Mouse (Mus musculus): ENCODE data around the gene Jade2. TPM values are rescaled to one million over a fixed set of nuclear protein-coding genes. Genes with fewer than 3 reads are reported as not detected.
"Not testable (repeated sequence)": the region's sequence is repeated elsewhere in the genome, so short reads cannot be mapped to it uniquely, and the experiment has no call there.

Gene Jade2
- polyA plus RNA-seq, 1 experiment from 2014 or later = 0.56 TPM

DNA sequence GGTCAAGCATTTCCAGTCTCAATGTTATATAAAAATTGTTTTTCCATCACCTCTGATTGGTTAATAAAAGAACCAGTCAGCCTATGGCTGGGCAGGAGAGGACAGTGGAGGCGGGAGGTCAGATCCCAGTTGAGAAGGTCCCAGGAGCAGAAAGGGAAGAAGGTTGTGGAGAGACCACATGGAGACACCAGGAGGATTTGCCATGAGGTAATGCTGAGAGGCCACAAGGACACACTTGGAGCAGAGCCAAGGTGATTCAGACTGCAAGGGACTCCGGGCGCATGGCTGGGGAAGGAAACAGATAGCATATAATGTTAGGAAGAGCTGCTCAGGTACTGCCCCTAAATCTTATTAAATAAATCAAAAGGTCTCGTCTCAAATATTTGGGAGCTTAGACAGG lies 61.2 kb downstream of the Jade2 start:
- Histone ChIP-seq H3K4me1 (no peaks in the 10 kb centered on the region), H3K9me3 (no peaks in the 10 kb centered on the region), H3K27me3 (replicated peaks) (no peaks in the 10 kb centered on the region), H3K4me2 (no peak overlapping the region), H3K4me3 (no peak overlapping the region), H3K36me3 (replicated peaks) (peaks cover 6% of the 10 kb centered on the region), H3K9ac (no peak overlapping the region), H3K27ac (no peak overlapping the region)
- 86% methylated on average over 4 of the region's 4 CpGs for WGBS
- ATAC-seq (replicated peaks) = no peak

DNA sequence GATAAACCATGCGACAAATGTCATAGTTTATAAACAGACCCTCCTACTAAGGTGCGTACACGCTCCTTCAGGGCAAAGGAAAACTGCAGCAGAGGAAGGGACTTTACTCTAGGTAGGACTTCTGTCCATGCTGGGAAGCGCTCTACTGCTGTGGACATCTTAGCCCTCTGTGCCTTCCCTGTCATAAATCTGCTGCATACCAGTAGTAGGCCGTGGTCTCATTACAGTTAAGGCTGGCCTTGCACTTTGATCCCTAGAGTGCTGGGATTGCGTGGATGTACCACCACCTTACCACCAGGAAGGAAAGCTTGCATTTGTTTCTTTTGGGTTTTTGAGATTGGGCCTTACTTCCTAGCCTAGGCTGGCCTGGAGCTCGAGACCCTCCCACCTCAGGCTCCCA lies 66.8 kb downstream of the Jade2 start:
- H3K4me2 ChIP-seq = no peak overlapping the region
- ATAC-seq (replicated peaks) = no peak
- H3K4me3 ChIP-seq = no peak overlapping the region
- H3K36me3 ChIP-seq (replicated peaks) = peaks cover 26% of the 10 kb centered on the region
- WGBS = 98% methylated on average over 7 of the region's 7 CpGs
- no peak overlapping the region for H3K27ac ChIP-seq
- H3K9me3 ChIP-seq = no peaks in the 10 kb centered on the region
- H3K4me1 ChIP-seq = no peaks in the 10 kb centered on the region
- H3K27me3 ChIP-seq (replicated peaks) = no peaks in the 10 kb centered on the region
- H3K9ac ChIP-seq = no peak overlapping the region

DNA sequence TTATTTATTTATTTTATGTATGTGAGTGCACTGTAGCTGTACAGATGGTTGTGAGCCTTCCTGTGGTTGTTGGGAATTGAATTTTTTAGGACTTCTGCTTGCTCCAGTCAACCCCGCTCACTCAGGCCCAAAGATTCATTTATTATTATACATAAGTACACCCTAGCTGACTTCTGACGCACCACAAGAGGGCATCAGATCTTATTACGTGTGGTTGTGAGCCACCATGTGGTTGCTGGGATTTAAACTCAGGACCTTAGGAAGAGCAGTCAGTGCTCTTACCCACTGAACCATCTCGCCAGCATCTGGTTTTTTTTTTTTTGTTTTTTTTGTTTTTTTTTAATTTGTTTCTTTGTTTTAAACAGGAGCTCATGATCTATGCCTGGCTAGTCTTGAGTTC lies 67.7 kb downstream of the Jade2 start:
- ATAC-seq (replicated peaks); H3K27ac ChIP-seq; H3K4me2 ChIP-seq; H3K4me3 ChIP-seq; H3K27me3 ChIP-seq (replicated peaks); H3K9ac ChIP-seq; H3K9me3 ChIP-seq; H3K4me1 ChIP-seq: not testable (repeated sequence)
- 74% methylated on average over 4 of the region's 4 CpGs for WGBS
- peaks cover 29% of the 10 kb centered on the region for H3K36me3 ChIP-seq (replicated peaks)

DNA sequence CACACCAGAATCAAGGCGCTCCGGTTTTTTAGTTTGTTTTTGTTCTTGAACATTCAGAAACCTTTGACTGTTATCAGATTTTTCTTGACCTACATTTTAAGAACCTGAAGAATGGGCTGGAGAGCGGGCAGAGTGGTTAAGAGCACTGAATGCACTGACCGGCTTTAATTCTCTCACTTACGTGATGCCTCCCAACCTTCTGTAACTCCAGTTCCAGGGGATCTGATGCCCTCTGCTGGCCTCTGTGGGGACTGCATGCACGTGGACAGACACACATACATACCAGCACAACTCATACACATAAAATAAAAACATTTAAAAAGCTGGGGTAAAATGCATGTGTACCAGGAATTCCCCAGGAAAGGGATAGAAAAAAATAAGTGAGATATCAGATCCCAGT lies 71.5 kb downstream of the Jade2 start:
- no peak overlapping the region for H3K27ac ChIP-seq
- WGBS = 90% methylated on average over 6 of the region's 6 CpGs
- H3K4me3 ChIP-seq = no peak overlapping the region
- H3K9ac ChIP-seq = no peak overlapping the region
- peaks cover 46% of the 10 kb centered on the region; the same call in 1 of the 2 replicates for H3K36me3 ChIP-seq (replicated peaks)
- H3K27me3 ChIP-seq (replicated peaks) = no peaks in the 10 kb centered on the region
- H3K9me3 ChIP-seq = no peaks in the 10 kb centered on the region
- H3K4me1 ChIP-seq = no peaks in the 10 kb centered on the region
- ATAC-seq (replicated peaks) = no peak
- H3K4me2 ChIP-seq = no peak overlapping the region

DNA sequence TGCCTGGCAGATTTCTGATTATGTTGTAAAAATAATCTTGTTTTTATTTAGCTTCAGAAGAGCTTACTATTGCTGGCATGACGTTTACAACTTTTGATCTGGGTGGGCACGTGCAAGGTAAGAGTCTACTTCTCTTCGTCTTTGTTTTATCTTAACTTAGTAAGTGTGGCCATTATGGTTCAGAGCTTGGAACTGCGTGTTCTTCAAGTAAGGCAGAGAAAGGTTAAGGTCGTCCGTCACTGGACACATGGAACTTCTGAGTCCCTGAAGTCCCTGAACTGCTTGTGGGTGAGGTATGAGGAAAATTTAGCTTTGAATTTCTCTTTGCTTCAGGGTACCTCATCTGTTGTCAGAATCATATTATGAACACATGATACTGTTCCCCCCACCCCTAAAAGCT lies 74.7 kb downstream of the Jade2 start:
- H3K27ac ChIP-seq = no peak overlapping the region
- H3K27me3 ChIP-seq (replicated peaks) = no peaks in the 10 kb centered on the region
- H3K4me3 ChIP-seq = no peak overlapping the region
- H3K36me3 ChIP-seq (replicated peaks) = peaks cover 43% of the 10 kb centered on the region
- 92% methylated on average over 6 of the region's 6 CpGs for WGBS
- no peaks in the 10 kb centered on the region for H3K9me3 ChIP-seq
- no peak for ATAC-seq (replicated peaks)
- no peak overlapping the region for H3K4me2 ChIP-seq
- no peak overlapping the region for H3K9ac ChIP-seq
- H3K4me1 ChIP-seq = no peaks in the 10 kb centered on the region

DNA sequence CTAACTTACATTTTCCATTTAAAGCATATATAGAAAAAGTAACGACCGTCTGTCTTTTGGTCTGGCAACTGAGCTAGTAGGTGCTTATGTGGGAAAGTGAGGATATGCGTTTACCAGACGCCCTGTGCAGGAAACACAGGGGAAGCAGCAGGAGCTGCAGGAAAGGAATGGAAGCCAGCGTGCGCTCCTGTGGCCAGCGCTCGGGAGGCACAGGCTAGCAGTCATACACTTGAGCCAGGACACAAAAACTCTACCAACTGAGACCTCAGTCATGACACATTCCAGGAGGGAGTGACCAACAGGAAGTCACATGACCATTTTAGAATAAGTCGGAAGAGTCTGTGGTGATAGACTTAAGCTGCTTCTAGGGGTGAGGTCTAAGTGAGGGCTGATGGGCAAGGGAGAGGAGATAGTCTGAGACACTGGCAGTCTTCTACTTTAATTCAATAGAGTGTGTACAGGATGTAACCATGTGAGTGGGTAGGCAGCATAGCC lies 76.6 kb downstream of the Jade2 start:
- peaks cover 39% of the 10 kb centered on the region for H3K36me3 ChIP-seq (replicated peaks)
- WGBS = 92% methylated on average over 9 of the region's 9 CpGs
- no peaks in the 10 kb centered on the region for H3K9me3 ChIP-seq
- H3K4me3 ChIP-seq = no peak overlapping the region
- H3K27me3 ChIP-seq (replicated peaks) = no peaks in the 10 kb centered on the region
- H3K9ac ChIP-seq = no peak overlapping the region
- no peak overlapping the region for H3K4me2 ChIP-seq
- H3K27ac ChIP-seq = no peak overlapping the region
- no peaks in the 10 kb centered on the region for H3K4me1 ChIP-seq
- no peak for ATAC-seq (replicated peaks)

DNA sequence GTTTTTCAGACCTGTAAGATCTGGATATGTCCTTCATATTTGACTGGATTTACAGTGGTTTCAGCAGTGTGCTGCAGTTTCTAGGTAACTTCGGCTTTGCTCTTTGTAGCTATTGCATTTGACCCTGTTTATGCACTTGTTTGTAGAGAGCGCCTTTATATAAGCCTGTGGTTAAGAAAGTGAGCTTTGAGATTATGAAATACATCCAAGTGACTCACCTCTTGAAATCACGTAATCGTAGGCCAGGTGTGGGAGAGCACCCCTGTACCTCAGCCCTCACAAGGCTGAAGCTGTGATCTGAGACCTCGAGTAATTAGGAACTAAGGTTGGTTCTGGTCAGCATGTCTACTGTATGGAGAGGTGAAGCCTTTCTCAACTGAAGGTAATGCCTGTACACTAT lies 80.0 kb downstream of the Jade2 start:
- Histone ChIP-seq H3K4me3 (no peak overlapping the region), H3K27ac (no peak overlapping the region), H3K4me2 (no peak overlapping the region), H3K9me3 (no peaks in the 10 kb centered on the region), H3K9ac (no peak overlapping the region), H3K27me3 (replicated peaks) (no peaks in the 10 kb centered on the region), H3K36me3 (replicated peaks) (peaks cover 22% of the 10 kb centered on the region), H3K4me1 (no peaks in the 10 kb centered on the region)
- ATAC-seq (replicated peaks) = no peak
- 94% methylated on average over 5 of the region's 5 CpGs for WGBS

DNA sequence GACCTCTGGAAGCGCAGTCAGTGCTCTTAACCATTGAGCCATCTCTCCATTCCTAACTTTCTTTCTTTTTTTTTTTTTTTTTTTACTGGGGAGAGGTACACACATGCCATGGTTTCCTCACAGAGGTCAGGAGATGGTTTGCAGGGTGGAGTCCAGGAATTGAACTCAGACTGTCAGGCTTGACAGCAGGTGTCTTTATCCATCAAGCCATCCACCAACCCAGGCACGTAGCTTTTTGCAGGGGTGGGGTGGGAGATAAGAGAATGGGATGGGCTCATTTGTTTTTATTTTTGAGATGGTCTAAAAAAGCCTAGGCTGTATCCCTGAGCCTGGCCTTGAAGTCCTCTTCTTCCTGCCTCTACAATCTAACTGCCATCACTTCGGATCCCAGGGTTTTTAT lies 81.9 kb downstream of the Jade2 start:
- no peak overlapping the region for H3K27ac ChIP-seq

DNA sequence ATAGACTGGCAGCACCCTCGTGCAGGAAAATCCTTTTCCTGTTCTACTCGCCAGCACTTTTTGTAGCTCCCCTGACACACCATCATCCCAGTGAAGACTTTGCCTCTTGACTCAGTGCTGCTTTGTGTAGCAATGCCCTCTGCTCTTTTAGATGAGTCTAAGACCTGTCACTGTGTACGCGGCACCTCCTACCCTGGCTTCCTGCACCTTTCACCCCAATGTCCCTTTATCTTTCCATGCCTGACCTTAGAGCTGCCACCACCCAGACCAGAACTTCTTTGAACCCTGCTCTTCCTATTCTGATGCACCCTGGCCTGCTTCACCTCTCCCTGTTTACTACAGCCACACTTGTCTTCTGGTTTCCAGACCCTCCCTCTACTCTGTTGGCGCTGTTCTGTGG lies 89.2 kb downstream of the Jade2 start:
- no peak overlapping the region for H3K4me3 ChIP-seq
- no peaks in the 10 kb centered on the region for H3K9me3 ChIP-seq
- no peaks in the 10 kb centered on the region for H3K36me3 ChIP-seq (replicated peaks)
- no peak for ATAC-seq (replicated peaks)
- H3K4me2 ChIP-seq = no peak overlapping the region
- peaks cover 8% of the 10 kb centered on the region for H3K4me1 ChIP-seq
- no peak overlapping the region for H3K9ac ChIP-seq
- no peak overlapping the region for H3K27ac ChIP-seq
- no peaks in the 10 kb centered on the region for H3K27me3 ChIP-seq (replicated peaks)
- 81% methylated on average over 5 of the region's 5 CpGs for WGBS

More for the DNA sequence above, 81.9 kb downstream of the Jade2 start:
- no peak for ATAC-seq (replicated peaks)
- Histone ChIP-seq H3K9ac (no peak overlapping the region), H3K4me1 (no peaks in the 10 kb centered on the region), H3K36me3 (replicated peaks) (peaks cover 7% of the 10 kb centered on the region), H3K27me3 (replicated peaks) (no peaks in the 10 kb centered on the region), H3K9me3 (no peaks in the 10 kb centered on the region), H3K4me2 (no peak overlapping the region), H3K4me3 (no peak overlapping the region)
- WGBS = 90% methylated on average over 3 of the region's 3 CpGs

DNA sequence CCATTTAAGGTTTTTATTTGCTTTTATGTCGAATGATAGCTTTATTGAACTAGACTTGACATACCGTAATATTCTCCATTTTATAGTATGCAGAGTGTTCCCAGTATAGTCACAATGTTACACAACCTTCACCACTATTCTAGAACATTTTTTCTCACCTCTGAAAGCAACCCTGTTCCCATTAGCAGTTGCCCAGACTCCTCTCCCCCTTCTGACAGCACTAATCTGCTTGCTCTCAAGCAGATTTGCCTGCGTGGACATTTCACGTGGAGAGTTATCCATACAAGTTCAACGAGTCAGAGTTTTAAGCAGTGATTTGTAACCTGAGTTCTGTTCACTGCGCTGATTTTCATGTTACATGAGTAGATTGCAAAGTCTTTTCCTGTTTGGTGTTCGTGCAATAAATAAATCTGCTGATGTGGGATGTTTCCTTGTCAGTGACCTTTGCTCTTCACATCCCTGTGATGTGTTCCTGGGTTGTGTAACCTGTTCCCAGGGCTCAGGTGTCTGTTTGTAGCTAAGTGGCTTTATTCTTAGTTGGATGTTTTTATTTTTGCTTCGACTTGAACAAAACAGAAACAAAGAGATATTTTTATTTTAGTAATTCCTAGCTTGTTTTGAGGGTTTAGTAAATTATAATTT lies 89.8 kb downstream of the Jade2 start:
- no peak overlapping the region for H3K27ac ChIP-seq
- WGBS = 91% methylated on average over 8 of the region's 8 CpGs

DNA sequence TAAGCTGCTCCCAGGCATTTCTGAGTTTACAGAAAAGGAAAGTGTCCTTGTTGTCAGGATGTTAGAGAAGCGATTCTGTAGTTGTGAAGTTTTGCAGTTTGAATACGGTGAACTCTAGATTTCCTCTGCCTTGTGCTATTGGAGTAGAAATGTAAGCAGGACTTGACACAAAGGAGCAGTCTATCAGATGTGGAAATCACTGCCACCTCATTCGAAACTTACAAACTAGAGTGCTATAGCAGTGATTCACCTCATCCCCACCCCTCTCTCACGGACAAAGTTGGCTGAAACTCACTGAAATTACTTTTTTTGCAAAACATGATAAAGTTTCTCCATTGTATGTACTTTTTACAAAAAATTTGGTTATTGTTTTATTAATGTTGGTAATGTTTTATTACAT lies 92.6 kb downstream of the Jade2 start:
- 0 out of 2 replicates have a peak, but pooled peaks cover 7% of the 10 kb centered on the region for H3K27me3 ChIP-seq (replicated peaks)
- peaks cover 13% of the 10 kb centered on the region for H3K4me1 ChIP-seq
- 89% methylated on average over 4 of the region's 4 CpGs for WGBS
- H3K36me3 ChIP-seq (replicated peaks) = no peaks in the 10 kb centered on the region
- no peak for ATAC-seq (replicated peaks)
- H3K9ac ChIP-seq = no peak overlapping the region
- no peaks in the 10 kb centered on the region for H3K9me3 ChIP-seq
- H3K4me3 ChIP-seq = no peak overlapping the region
- H3K4me2 ChIP-seq = peak overlapping the region; percentile 89
- H3K27ac ChIP-seq = no peak overlapping the region

More for the DNA sequence above, 89.8 kb downstream of the Jade2 start:
- H3K9ac ChIP-seq = no peak overlapping the region
- no peaks in the 10 kb centered on the region for H3K27me3 ChIP-seq (replicated peaks)
- H3K4me3 ChIP-seq = no peak overlapping the region
- H3K4me2 ChIP-seq = no peak overlapping the region
- no peaks in the 10 kb centered on the region for H3K36me3 ChIP-seq (replicated peaks)
- ATAC-seq (replicated peaks) = no peak
- peaks cover 13% of the 10 kb centered on the region for H3K4me1 ChIP-seq
- H3K9me3 ChIP-seq = no peaks in the 10 kb centered on the region

DNA sequence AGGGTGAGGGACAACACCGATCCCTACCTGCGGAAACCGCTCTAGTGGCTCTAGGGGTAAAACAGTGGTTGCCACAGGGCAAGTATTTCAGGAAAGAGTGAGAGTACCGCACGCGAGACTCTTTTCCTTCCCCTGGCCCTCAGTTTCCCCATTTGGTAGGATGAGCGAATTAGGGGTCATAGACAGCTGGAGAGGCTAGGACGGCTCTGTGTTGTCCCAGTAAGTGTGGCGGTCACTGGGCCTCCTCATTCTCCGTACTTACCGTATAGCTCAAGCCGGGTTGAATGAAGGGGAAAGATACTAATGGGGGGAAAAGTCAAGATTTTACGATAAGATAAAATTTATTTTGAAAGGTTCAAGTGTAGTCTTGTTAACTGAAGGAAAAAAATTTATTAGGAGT lies 93.5 kb downstream of the Jade2 start:
- Histone ChIP-seq H3K27me3 (replicated peaks) (0 out of 2 replicates have a peak, but pooled peaks cover 7% of the 10 kb centered on the region), H3K4me2 (peak overlapping the region; percentile 89), H3K36me3 (replicated peaks) (no peaks in the 10 kb centered on the region), H3K4me1 (peaks cover 13% of the 10 kb centered on the region), H3K9me3 (no peaks in the 10 kb centered on the region), H3K27ac (no peak overlapping the region), H3K4me3 (peak overlapping the region; percentile 96), H3K9ac (peak overlapping the region; percentile 92)
- WGBS = 6% methylated on average over 13 of the region's 13 CpGs
- ATAC-seq (replicated peaks) = peak; percentile 75; the same call in 1 of the 2 replicates
